Comparison of ENCODE assay signal across 10 mouse cellular contexts in the genomic region with DNA sequence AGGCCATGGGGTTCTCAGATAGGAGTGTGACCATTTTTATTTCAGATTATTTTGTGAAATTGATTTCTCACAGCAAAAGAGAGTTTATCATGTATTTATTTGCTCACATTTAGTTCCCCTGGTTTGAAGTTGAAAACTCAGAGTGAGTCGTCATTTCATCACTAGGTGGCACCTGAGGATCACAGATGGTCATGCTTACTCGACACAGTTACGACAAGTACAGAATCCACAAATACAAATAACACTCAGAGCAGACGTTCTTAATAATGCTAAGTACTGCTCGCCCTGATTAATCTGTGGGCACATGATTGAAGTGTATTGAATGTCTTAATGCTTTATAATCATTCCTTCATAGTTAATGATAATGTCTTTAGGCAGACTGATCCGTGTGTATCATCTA. TPM values are rescaled to one million over a fixed set of nuclear protein-coding genes. Genes with fewer than 3 reads are reported as not detected.
DNase-seq lines count a peak whose midpoint lies in the region; ATAC-seq and TF ChIP-seq lines count a peak whose summit lies in the region.
"Had no signal": no experiment of that assay in that cellular context is flagged by ENCODE, and none has a peak within 500 bp of the region (broad histone marks: within the 10 kb centered on the region; RNA-seq: fewer than 3 reads in every experiment).

No protein-coding gene starts in this region.

- no peaks in the 10 kb centered on the region for H3K27me3 ChIP-seq in heart, postnatal 0 days (ENCODE audit: control insufficient read depth, insufficient read depth, low read length)
- no peaks in the 10 kb centered on the region for H3K27me3 ChIP-seq in midbrain, embryonic 14.5 days (ENCODE audit: control insufficient read depth, insufficient read depth, low read length)
- H3K27me3 ChIP-seq in midbrain, embryonic 16.5 days (ENCODE audit: control insufficient read depth, insufficient read depth, low read depth, low read length): no peaks in the 10 kb centered on the region
- no peaks in the 10 kb centered on the region for H3K27me3 ChIP-seq in splenic B cell, adult 2 months (ENCODE audit: control insufficient read depth, insufficient read depth, low read length, poor library complexity, severe bottlenecking)
- H3K27me3 ChIP-seq: embryonic facial prominence, embryonic 15.5 days; neural tube, embryonic 12.5 days had no signal

- no peak overlapping the region for H3K27ac ChIP-seq in heart, postnatal 0 days (ENCODE audit: low read depth)
- no peak overlapping the region for H3K27ac ChIP-seq in midbrain, embryonic 14.5 days (replicated peaks; ENCODE audit: low read depth, low read length)
- H3K27ac ChIP-seq in midbrain, embryonic 16.5 days (ENCODE audit: low read length): no peak overlapping the region
- H3K27ac ChIP-seq: embryonic facial prominence, embryonic 15.5 days; neural tube, embryonic 12.5 days had no signal

- H3K4me1 ChIP-seq in heart, postnatal 0 days (ENCODE audit: control insufficient read depth, insufficient read depth): peaks cover 18% of the 10 kb centered on the region
- H3K4me1 ChIP-seq in midbrain, embryonic 14.5 days (ENCODE audit: control insufficient read depth, insufficient read depth, low read length): no peaks in the 10 kb centered on the region
- H3K4me1 ChIP-seq in midbrain, embryonic 16.5 days (ENCODE audit: control insufficient read depth, insufficient read depth, low read length): 0 out of 2 replicates have a peak, but pooled peaks cover 2% of the 10 kb centered on the region
- H3K4me1 ChIP-seq: embryonic facial prominence, embryonic 15.5 days; neural tube, embryonic 12.5 days had no signal

- no peak overlapping the region for H3K9ac ChIP-seq in heart, postnatal 0 days (replicated peaks; ENCODE audit: low read depth, low read length)
- no peak overlapping the region for H3K9ac ChIP-seq in midbrain, embryonic 14.5 days (replicated peaks; ENCODE audit: low read length)
- H3K9ac ChIP-seq in midbrain, embryonic 16.5 days (ENCODE audit: low read depth, low read length): no peak overlapping the region
- H3K9ac ChIP-seq: embryonic facial prominence, embryonic 15.5 days; neural tube, embryonic 12.5 days had no signal

- H3K4me3 ChIP-seq in heart, postnatal 0 days (ENCODE audit: low read depth, low read length): no peak overlapping the region
- no peak overlapping the region for H3K4me3 ChIP-seq in midbrain, embryonic 14.5 days (replicated peaks; ENCODE audit: low read depth, low read length)
- H3K4me3 ChIP-seq in midbrain, embryonic 16.5 days (ENCODE audit: low read depth, low read length): no peak overlapping the region
- H3K4me3 ChIP-seq: embryonic facial prominence, embryonic 15.5 days; neural tube, embryonic 12.5 days had no signal

- H3K36me3 ChIP-seq in heart, postnatal 0 days (replicated peaks; ENCODE audit: control insufficient read depth, insufficient read depth, low read length): peaks cover 6% of the 10 kb centered on the region
- H3K36me3 ChIP-seq in midbrain, embryonic 14.5 days (ENCODE audit: control insufficient read depth, insufficient read depth, low read length): peaks cover 9% of the 10 kb centered on the region
- 0 out of 2 replicates have a peak, but pooled peaks cover 4% of the 10 kb centered on the region for H3K36me3 ChIP-seq in midbrain, embryonic 16.5 days (ENCODE audit: control insufficient read depth, insufficient read depth, low read length)
- H3K36me3 ChIP-seq in splenic B cell, adult 2 months (ENCODE audit: control insufficient read depth, insufficient read depth, low read length, poor library complexity, severe bottlenecking): no peaks in the 10 kb centered on the region

- TF ChIP-seq CTCF in heart, postnatal 0 days (IDR thresholded peaks at IDR 0.05; ENCODE audit: low read depth): peak; percentile 51

- no peak overlapping the region for H3K4me2 ChIP-seq in heart, postnatal 0 days (ENCODE audit: low read depth, low read length)
- H3K4me2 ChIP-seq in midbrain, embryonic 14.5 days (ENCODE audit: low read length): no peak overlapping the region
- no peak overlapping the region for H3K4me2 ChIP-seq in midbrain, embryonic 16.5 days (ENCODE audit: low read length)
- H3K4me2 ChIP-seq: embryonic facial prominence, embryonic 15.5 days; neural tube, embryonic 12.5 days had no signal

- no peak for TF ChIP-seq EP300 in heart, postnatal 0 days (IDR thresholded peaks at IDR 0.05; ENCODE audit: low read depth)

- 38% methylated on average over 6 of the region's 6 CpGs for WGBS in heart, postnatal 0 days
- WGBS in midbrain, embryonic 14.5 days: 56% methylated on average over 6 of the region's 6 CpGs
- 48% methylated on average over 6 of the region's 6 CpGs for WGBS in midbrain, embryonic 16.5 days

- peak; percentile 30 for DNase-seq in heart, postnatal 0 days (ENCODE audit: low spot score)
- DNase-seq in heart, adult 9 months (ENCODE audit: low spot score in 2 of 2): no peak
- DNase-seq in midbrain, embryonic 14.5 days: peak; percentile 63
- peak; percentile 22 for DNase-seq in T-cell, adult 2 months (ENCODE audit: low spot score)
- peak; percentile 72 for DNase-seq in splenic B cell, adult 2 months (ENCODE audit: low read depth, low spot score)
- no peak for DNase-seq in adrenal gland, adult 2 months

- no peak for ATAC-seq in heart, postnatal 0 days (ENCODE audit: insufficient read depth, low read depth)
- ATAC-seq in midbrain, embryonic 14.5 days (ENCODE audit: low FRiP score, low TSS enrichment): no peak
- no peak for ATAC-seq in midbrain, embryonic 16.5 days
- no peak; the same call in 1 of the 2 replicates for ATAC-seq in granulocyte monocyte progenitor cell, adult 5-6 weeks (replicated peaks; ENCODE audit: poor library complexity, severe bottlenecking)

- H3K9me3 ChIP-seq in heart, postnatal 0 days (replicated peaks; ENCODE audit: control insufficient read depth, low read length): no peaks in the 10 kb centered on the region
- no peaks in the 10 kb centered on the region for H3K9me3 ChIP-seq in midbrain, embryonic 14.5 days (ENCODE audit: control insufficient read depth, low read length)
- H3K9me3 ChIP-seq in midbrain, embryonic 16.5 days (replicated peaks; ENCODE audit: control insufficient read depth, low read length, poor library complexity, severe bottlenecking): no peaks in the 10 kb centered on the region
- H3K9me3 ChIP-seq: embryonic facial prominence, embryonic 15.5 days; neural tube, embryonic 12.5 days had no signal

RNA-seq across cellular contexts. Expression of a gene that starts 8.3 kb away (rescaled TPM):
- 30.0 and 61.9 TPM in 2 replicates for total RNA-seq in heart, postnatal 0 days (2014; rRNA removed; ENCODE audit: low replicate concordance)
- 18.0 and 19.0 TPM in 2 replicates for polyA plus RNA-seq in heart, postnatal 0 days (2015; fragmentation: Nextera tagmentation; extraction: Ambion mirVana)
- polyA plus RNA-seq in midbrain, embryonic 14.5 days (2014; fragmentation: Nextera tagmentation; extraction: Ambion mirVana): 35.0 and 38.3 TPM in 2 replicates
- polyA plus RNA-seq in midbrain, embryonic 16.5 days (2015; fragmentation: Nextera tagmentation; extraction: Ambion mirVana): 20.0 and 24.0 TPM in 2 replicates
- 35.6 and 36.0 TPM in 2 replicates for total RNA-seq in granulocyte monocyte progenitor cell, adult 5-6 weeks (2014; fragmentation: Nextera tagmentation)
- total RNA-seq in granulocyte monocyte progenitor cell, adult 5-6 weeks (2017): 27.3 and 29.7 TPM in 2 replicates
- total RNA-seq in adrenal gland, adult 2 months (2021): 10 to 100 TPM; 45.4 to 46.0 TPM
- polyA plus RNA-seq in adrenal gland, adult 2 months (2012; rRNA removed): 40.6 and 42.0 TPM in 2 replicates

Comparison
In these comparisons a context has a peak if more than half of its experiments do, and no peak if none do; other contexts are left out.
1. DNase-seq: peak in heart, postnatal 0 days (single experiment), midbrain, embryonic 14.5 days (single experiment), T-cell, adult 2 months (single experiment) and splenic B cell, adult 2 months (single experiment); none in heart, adult 9 months (0 of 2) and adrenal gland, adult 2 months (single experiment).